Mouse (Mus musculus) adrenal gland, adult 10 weeks (tissue): ENCODE data around the gene Oxnad1. TPM values are rescaled to one million over a fixed set of nuclear protein-coding genes. Genes with fewer than 3 reads are reported as not detected.

ENCODE experiments used
- polyA plus RNA-seq: library from polyadenylated mRNA; stranded (reverse); fragments of 350-450 nt; fragmentation: Illumina TruSeq; extraction: RNeasy Lipid Tissue Mini Kit (QIAGEN cat#74804); gene quantifications from one replicate; pipeline ENCODE4 v1.2.3, GENCODE M21; 2014; ENCODE audit warnings: low read depth, low replicate concordance

Gene Oxnad1
- 60.0 TPM for polyA plus RNA-seq

GRCm38 (mm10) chr14:32084761-32085485, at the start of gene Oxnad1:
Oxnad1 (plus strand) TSS chr14:32085374.

GRCm38 (mm10) chr14:32085486-32086201, 470 bp downstream of the Oxnad1 start, which contains the start of gene Dph3:
Dph3 (minus strand) TSS chr14:32085729.

GRCm38 (mm10) chr14:32141723-32142122, 56.5 kb downstream of the Oxnad1 start, which contains the start of gene Msmb:
Msmb (plus strand) TSS chr14:32142023.

Other genes starting within 250 kb of the Oxnad1 start
- gene Galnt15, start 56.4 kb upstream of the Oxnad1 start, polyA plus RNA-seq: 10.4 TPM
- gene Dph3, start 355 bp downstream of the Oxnad1 start, polyA plus RNA-seq: 48.8 TPM
- gene Msmb, start 56.6 kb downstream of the Oxnad1 start, polyA plus RNA-seq: not detected
- 255 TPM for gene Ncoa4, start 74.5 kb downstream of the Oxnad1 start, polyA plus RNA-seq
- gene Timm23, start 116.5 kb downstream of the Oxnad1 start, polyA plus RNA-seq: 183 TPM
- 92.9 TPM for gene Parg, start 116.6 kb downstream of the Oxnad1 start, polyA plus RNA-seq
- gene Ogdhl, start 236.6 kb downstream of the Oxnad1 start, polyA plus RNA-seq: 0.87 TPM